Mouse (Mus musculus) embryonic facial prominence, embryonic 12.5 days (tissue): ENCODE data around the gene Lyrm7. TPM values are rescaled to one million over a fixed set of nuclear protein-coding genes. Genes with fewer than 3 reads are reported as not detected.
A peak's percentile ranks its signal among the peaks of the same experiment; 100 is the strongest.

Source experiments
- ATAC-seq: fragments of 200-750 bp; cut with Nextera tagmentation; 2 replicates; pipeline ENCODE4 v1.8.0; 2017; ENCODE audit not compliant: insufficient number of reproducible peaks, insufficient read depth, low FRiP score, low TSS enrichment
- H3K27ac ChIP-seq: fragments of 300-500 bp; sonication (generic); 2 replicates; pipeline ENCODE4 v1.5.1; 2016; ENCODE audit warnings: mild to moderate bottlenecking
- H3K27me3 ChIP-seq: fragments of 300-500 bp; sonication (generic); 2 replicates; pipeline ENCODE4 v1.6.1; 2016; ENCODE audit warnings: mild to moderate bottlenecking, moderate library complexity
- H3K36me3 ChIP-seq: fragments of 300-500 bp; sonication (generic); 2 replicates; pipeline ENCODE4 v1.6.1; 2016; ENCODE audit warnings: mild to moderate bottlenecking
- H3K4me1 ChIP-seq: fragments of 300-500 bp; sonication (generic); 2 replicates; pipeline ENCODE4 v1.6.1; 2016
- H3K4me2 ChIP-seq: fragments of 300-500 bp; sonication (generic); replicated peaks from 2 replicates; pipeline ENCODE4 v1.6.1; 2016; ENCODE audit warnings: mild to moderate bottlenecking, moderate library complexity
- H3K4me3 ChIP-seq: fragments of 300-500 bp; sonication (generic); 2 replicates; pipeline ENCODE4 v1.5.1; 2016; ENCODE audit warnings: mild to moderate bottlenecking
- H3K9ac ChIP-seq: fragments of 300-500 bp; sonication (generic); 2 replicates; pipeline ENCODE4 v1.6.1; 2016; ENCODE audit warnings: mild to moderate bottlenecking, moderate library complexity
- H3K9me3 ChIP-seq: fragments of 300-500 bp; sonication (generic); 2 replicates; pipeline ENCODE4 v1.6.1; 2016; ENCODE audit warnings: mild to moderate bottlenecking, moderate library complexity
- WGBS: fragments of 180-500 bp; shearing (Covaris S2); methylation state at CpG from one replicate; pipeline ENCODE4 v1.1.7; 2016; 5-methylcytosine and 5-hydroxymethylcytosine counted together
- polyA plus RNA-seq: library from polyadenylated mRNA; unstranded; fragments of >200 nt; fragmentation: Nextera tagmentation; extraction: Ambion mirVana; gene quantifications from 2 replicates; pipeline ENCODE4 v1.2.1, GENCODE M21; 2016

Lyrm7 gene
- polyA plus RNA-seq: 8.9 and 10.2 TPM in 2 replicates

DNA sequence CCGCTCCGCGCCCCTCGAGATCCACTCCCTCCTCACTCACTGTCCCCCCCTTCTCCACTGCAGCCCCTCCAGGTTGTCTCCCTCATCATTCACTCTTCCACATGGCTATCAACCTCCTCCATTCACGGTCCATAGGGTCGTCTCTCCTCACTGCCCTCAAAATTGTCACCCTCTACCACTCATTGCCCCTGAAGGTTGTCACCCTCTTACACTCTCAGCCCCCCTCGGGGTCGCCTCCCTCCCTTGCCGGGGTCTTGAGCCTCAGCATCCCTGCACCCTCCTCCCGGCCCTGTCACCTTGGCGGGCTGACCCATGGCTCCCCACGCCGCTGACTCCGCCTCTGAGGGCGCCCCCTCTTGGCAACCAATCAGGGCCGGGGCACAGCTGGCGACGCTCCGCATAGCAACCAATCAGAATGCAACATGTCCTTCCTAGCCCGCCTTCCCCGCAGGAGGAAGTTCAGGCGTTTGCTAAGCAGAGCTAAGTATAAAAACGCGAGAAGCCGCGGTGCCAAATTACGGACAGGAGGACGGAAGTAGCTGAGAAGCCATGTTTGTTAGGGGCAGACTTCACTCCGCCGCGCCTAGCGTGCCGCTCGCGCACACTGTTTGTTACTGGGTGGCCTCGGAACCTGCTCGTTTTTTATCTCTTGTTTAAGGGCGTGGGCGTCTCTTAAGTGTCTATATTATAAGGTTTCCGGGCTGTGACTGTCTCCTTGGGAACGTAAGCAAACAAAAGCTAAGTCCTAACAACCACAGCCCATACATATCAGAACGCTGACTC lies at the start of gene Lyrm7:
TSS of gene Lyrm7 (minus strand) at position 661 of the 783 bp plus-strand sequence.
- ATAC-seq: peak; percentile 96

DNA sequence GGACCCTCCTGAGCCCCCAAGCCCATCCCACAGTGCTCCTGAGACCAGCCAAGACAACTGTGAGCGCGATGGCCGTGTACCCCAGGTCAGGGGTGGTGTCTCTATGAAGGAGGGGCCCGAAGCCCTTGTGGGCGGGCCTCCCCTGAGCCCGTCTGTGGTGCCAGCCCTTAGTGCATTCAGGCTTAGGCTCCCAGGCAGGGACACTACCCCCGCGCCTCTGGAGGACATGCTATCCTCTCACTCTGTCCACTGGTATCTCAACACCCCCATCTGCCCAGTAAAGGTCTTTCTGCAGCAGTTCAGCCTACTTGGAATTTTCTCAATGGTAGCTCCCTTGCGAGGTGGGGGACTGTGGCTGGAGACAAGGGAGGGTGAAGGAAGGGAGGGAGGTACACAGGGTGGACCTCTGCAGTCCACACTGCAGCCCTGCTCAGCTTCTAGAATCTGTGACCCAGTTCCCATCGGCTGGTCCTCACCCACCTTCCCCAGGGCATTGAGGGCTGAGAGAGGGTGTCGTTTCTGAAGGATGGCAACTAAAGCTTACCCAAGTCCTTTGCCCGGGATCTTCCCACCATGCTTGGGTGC lies 49.5 kb upstream of the Lyrm7 start:
- ATAC-seq: no peak
- no peaks in the 10 kb centered on the region for H3K9me3 ChIP-seq
- H3K4me1 ChIP-seq: no peaks in the 10 kb centered on the region
- 87% methylated on average over 12 of the region's 12 CpGs for WGBS
- H3K4me2 ChIP-seq: no peak overlapping the region
- no peak overlapping the region for H3K27ac ChIP-seq
- H3K27me3 ChIP-seq: no peaks in the 10 kb centered on the region
- H3K36me3 ChIP-seq: peaks cover 52% of the 10 kb centered on the region
- H3K9ac ChIP-seq: no peak overlapping the region
- H3K4me3 ChIP-seq: no peak overlapping the region

More for the DNA sequence above, at the start of gene Lyrm7:
- Histone ChIP-seq H3K4me2 (peak within 1 kb of the TSS; percentile 81), H3K4me1 (peaks cover 6% of the 10 kb centered on the region; the same call in 1 of the 2 replicates), H3K36me3 (no peaks in the 10 kb centered on the region), H3K27ac (peak within 1 kb of the TSS; percentile 75), H3K9ac (peak within 1 kb of the TSS; percentile 75), H3K27me3 (no peaks in the 10 kb centered on the region), H3K9me3 (no peaks in the 10 kb centered on the region), H3K4me3 (peak within 1 kb of the TSS; percentile 70)
- under 1% methylated on average over 42 of the region's 42 CpGs for WGBS

- Histone ChIP-seq H3K9me3 (no peaks in the 10 kb centered on the region), H3K4me1 (no peaks in the 10 kb centered on the region), H3K4me3 (no peak overlapping the region), H3K4me2 (no peak overlapping the region), H3K9ac (no peak overlapping the region), H3K27ac (no peak overlapping the region), H3K36me3 (peaks cover 44% of the 10 kb centered on the region), H3K27me3 (no peaks in the 10 kb centered on the region)
- 92% methylated on average over 11 of the region's 11 CpGs for WGBS
- no peak for ATAC-seq
Measured at GRCm38 (mm10) chr11:54909273-54909672, 48.6 kb upstream of the Lyrm7 start.

DNA sequence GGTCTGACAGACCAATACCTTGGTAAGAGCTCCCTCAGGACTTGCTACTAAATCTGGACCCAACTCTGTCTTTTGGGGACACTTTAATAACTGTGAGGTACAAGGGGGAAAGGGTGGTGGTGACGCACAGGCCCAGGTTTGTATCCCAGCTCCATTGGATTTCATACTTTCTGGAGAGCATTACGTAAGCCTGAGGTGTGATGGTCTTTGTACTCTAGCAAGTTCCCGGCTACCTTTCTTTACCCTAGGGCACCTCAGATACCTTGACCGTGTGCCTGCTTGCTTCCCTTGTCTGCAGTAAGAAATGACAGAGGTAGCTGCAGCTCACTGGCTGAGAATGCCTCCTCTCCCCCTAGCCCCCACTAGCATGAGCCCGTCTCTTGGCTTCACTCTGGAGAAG lies 46.5 kb upstream of the Lyrm7 start:
- H3K27ac ChIP-seq: no peak overlapping the region
- no peak for ATAC-seq
- H3K36me3 ChIP-seq: peaks cover 29% of the 10 kb centered on the region
- no peaks in the 10 kb centered on the region for H3K9me3 ChIP-seq
- no peak overlapping the region for H3K9ac ChIP-seq
- WGBS: 81% methylated on average over 5 of the region's 5 CpGs
- no peak overlapping the region for H3K4me3 ChIP-seq
- H3K4me2 ChIP-seq: no peak overlapping the region
- peaks cover 10% of the 10 kb centered on the region for H3K4me1 ChIP-seq
- no peaks in the 10 kb centered on the region for H3K27me3 ChIP-seq

DNA sequence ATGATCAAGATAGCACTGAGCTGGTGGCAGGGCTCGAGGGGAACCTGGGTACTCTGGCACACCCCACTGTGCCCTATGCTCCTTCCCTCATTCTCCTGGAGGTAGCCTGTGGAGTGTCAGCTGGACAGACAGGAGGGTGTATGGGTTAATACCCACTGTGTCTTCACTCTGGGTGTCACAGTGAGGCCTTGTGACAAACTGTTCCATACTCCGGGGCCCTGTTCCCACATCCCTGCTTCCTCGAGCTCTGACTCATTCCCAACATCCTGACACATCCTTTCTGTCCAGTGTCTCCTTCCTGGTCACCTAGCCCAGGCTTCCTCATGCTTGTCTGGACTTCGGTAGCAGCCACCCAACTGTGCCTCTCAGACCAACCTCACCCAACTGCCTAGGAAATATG lies 45.8 kb upstream of the Lyrm7 start:
- no peak overlapping the region for H3K27ac ChIP-seq
- WGBS: 82% methylated on average over 4 of the region's 4 CpGs

GRCm38 (mm10) chr11:54905931-54906330 lies 45.2 kb upstream of the Lyrm7 start:
- Histone ChIP-seq H3K4me2 (no peak overlapping the region), H3K36me3 (peaks cover 21% of the 10 kb centered on the region), H3K9ac (no peak overlapping the region), H3K27me3 (no peaks in the 10 kb centered on the region), H3K27ac (no peak overlapping the region), H3K4me3 (no peak overlapping the region), H3K9me3 (no peaks in the 10 kb centered on the region), H3K4me1 (peaks cover 10% of the 10 kb centered on the region)
- WGBS: 68% methylated on average over 4 of the region's 4 CpGs
- ATAC-seq: no peak

More for the DNA sequence above, 45.8 kb upstream of the Lyrm7 start:
- no peak overlapping the region for H3K4me3 ChIP-seq
- H3K9me3 ChIP-seq: no peaks in the 10 kb centered on the region
- H3K4me2 ChIP-seq: no peak overlapping the region
- no peaks in the 10 kb centered on the region for H3K27me3 ChIP-seq
- peaks cover 10% of the 10 kb centered on the region for H3K4me1 ChIP-seq
- peaks cover 26% of the 10 kb centered on the region for H3K36me3 ChIP-seq
- ATAC-seq: no peak
- no peak overlapping the region for H3K9ac ChIP-seq

GRCm38 (mm10) chr11:54905086-54905485 lies 44.4 kb upstream of the Lyrm7 start:
- Histone ChIP-seq H3K4me3 (no peak overlapping the region), H3K4me2 (no peak overlapping the region), H3K9ac (no peak overlapping the region), H3K27ac (no peak overlapping the region), H3K27me3 (no peaks in the 10 kb centered on the region), H3K4me1 (peaks cover 10% of the 10 kb centered on the region), H3K36me3 (peaks cover 14% of the 10 kb centered on the region), H3K9me3 (no peaks in the 10 kb centered on the region)
- ATAC-seq: no peak
- WGBS: 85% methylated on average over 3 of the region's 3 CpGs

GRCm38 (mm10) chr11:54903940-54904706 lies 43.4 kb upstream of the Lyrm7 start:
- no peak overlapping the region for H3K9ac ChIP-seq
- WGBS: 67% methylated on average over 4 of the region's 4 CpGs
- no peak for ATAC-seq

DNA sequence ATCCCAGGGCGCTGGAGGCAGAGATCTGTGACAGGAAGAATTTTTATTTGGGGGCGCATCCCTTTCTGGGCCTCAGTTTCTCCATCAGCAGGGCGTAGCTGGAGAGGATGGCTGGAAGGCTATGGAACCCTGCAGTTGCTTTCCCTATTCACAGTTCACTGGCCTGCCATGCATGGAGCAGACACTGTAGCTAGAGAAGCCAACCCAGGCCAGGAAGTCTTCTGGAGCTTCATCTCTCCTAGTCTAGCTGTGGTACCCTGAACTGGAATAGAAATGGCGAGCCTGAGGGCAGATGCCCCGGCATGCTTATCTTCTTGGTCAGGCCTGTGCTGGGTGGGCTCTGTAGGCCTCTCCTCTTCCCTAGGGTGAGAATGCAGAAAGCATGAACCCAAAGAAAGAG lies 42.6 kb upstream of the Lyrm7 start:
- Histone ChIP-seq H3K4me2 (peak overlapping the region; percentile 91), H3K36me3 (no peaks in the 10 kb centered on the region), H3K4me3 (peak overlapping the region; percentile 47), H3K9me3 (no peaks in the 10 kb centered on the region), H3K9ac (no peak overlapping the region), H3K27me3 (no peaks in the 10 kb centered on the region), H3K4me1 (peaks cover 10% of the 10 kb centered on the region), H3K27ac (no peak overlapping the region)
- 75% methylated on average over 5 of the region's 5 CpGs for WGBS
- ATAC-seq: no peak

More at GRCm38 (mm10) chr11:54903940-54904706, 43.4 kb upstream of the Lyrm7 start:
- Histone ChIP-seq H3K36me3 (peaks cover 5% of the 10 kb centered on the region; the same call in 1 of the 2 replicates), H3K4me2 (no peak overlapping the region), H3K27ac (no peak overlapping the region), H3K27me3 (no peaks in the 10 kb centered on the region), H3K4me3 (no peak overlapping the region), H3K4me1 (peaks cover 10% of the 10 kb centered on the region), H3K9me3 (no peaks in the 10 kb centered on the region)

- peak within 1 kb of the TSS; percentile 47 for H3K9ac ChIP-seq
- no peaks in the 10 kb centered on the region for H3K36me3 ChIP-seq
- peak; percentile 85; the same call in 1 of the 2 replicates for ATAC-seq
- peaks cover 10% of the 10 kb centered on the region for H3K4me1 ChIP-seq
- no peaks in the 10 kb centered on the region for H3K27me3 ChIP-seq
- H3K9me3 ChIP-seq: no peaks in the 10 kb centered on the region
- peak within 1 kb of the TSS; percentile 91 for H3K4me2 ChIP-seq
- H3K27ac ChIP-seq: no peak within 1 kb of the TSS
- H3K4me3 ChIP-seq: peak within 1 kb of the TSS; percentile 47
- WGBS: 17% methylated on average over 45 of the region's 45 CpGs
Measured at GRCm38 (mm10) chr11:54902333-54903323, 41.9 kb upstream of the Lyrm7 start, which contains the start of gene Gpx3. Gene Gpx3 (plus strand): TSS chr11:54902453.

DNA sequence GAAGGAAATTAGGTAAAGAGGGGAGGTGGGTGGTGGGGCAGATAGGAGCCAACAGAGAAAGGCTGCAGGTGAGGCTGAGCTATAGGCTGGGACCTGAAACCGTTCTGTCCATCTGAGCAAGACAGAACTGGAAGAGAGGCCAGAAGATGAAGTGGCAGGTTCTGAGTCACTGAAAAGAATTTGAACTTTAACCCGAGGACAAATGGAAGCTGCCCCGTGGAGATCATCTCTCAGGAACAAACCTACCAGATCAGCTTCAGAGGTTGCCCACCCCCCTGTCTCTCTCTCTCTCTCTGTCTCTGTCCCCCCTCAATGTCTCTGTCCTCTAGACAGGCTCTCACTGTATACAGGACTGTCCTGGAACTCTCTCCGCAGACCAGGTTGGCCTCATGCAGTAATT lies 38.9 kb upstream of the Lyrm7 start:
- Histone ChIP-seq H3K4me3 (no peak overlapping the region), H3K27me3 (no peaks in the 10 kb centered on the region), H3K9me3 (no peaks in the 10 kb centered on the region), H3K4me1 (peaks cover 10% of the 10 kb centered on the region), H3K27ac (no peak overlapping the region), H3K9ac (no peak overlapping the region), H3K4me2 (no peak overlapping the region), H3K36me3 (no peaks in the 10 kb centered on the region)
- 69% methylated on average over 4 of the region's 4 CpGs for WGBS
- ATAC-seq: no peak
